Mouse (Mus musculus): ENCODE measurements around the gene Ptk6. TPM values are rescaled to one million over a fixed set of nuclear protein-coding genes. Genes with fewer than 3 reads are reported as not detected.

The Ptk6 gene
- polyA plus RNA-seq, 1 experiment from 2014 or later = not detected

DNA sequence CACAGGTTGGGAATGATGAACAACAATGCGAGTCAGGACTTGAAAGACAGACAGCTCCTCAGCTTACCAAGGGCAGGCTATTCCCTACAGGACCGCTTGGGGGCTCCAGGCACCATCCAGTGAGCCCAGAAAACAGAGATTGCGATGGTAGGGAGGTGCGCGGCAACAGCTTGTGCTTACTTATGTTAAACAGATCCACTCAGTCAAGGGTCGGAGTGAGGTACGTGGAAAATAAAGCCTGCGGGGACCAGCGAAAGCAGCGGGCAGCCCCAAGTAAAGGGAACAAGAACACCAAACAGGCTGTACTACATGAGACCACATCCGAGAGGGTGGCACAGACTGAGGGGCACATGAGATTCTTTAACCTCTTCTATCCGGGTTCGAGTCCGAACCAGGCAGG, 16.0 kb downstream of the Ptk6 start:
- peak overlapping the region; percentile 90 for H3K27ac ChIP-seq (ENCODE audit: low read length)
- ATAC-seq (ENCODE audit: low FRiP score, low TSS enrichment) = peak; percentile 87
- H3K4me2 ChIP-seq (replicated peaks; ENCODE audit: low read depth, low read length) = peak overlapping the region; percentile 91
- peak overlapping the region; percentile 86 for H3K9ac ChIP-seq (replicated peaks; ENCODE audit: low read length)
- 0% methylated on average over 14 of the region's 14 CpGs for WGBS
- H3K4me1 ChIP-seq (ENCODE audit: insufficient read depth, low read length) = peaks cover 7% of the 10 kb centered on the region
- H3K4me3 ChIP-seq (ENCODE audit: low read length) = peak overlapping the region; percentile 71
- no peaks in the 10 kb centered on the region for H3K9me3 ChIP-seq (ENCODE audit: low read length)
- peaks cover 6% of the 10 kb centered on the region; the same call in 1 of the 2 replicates for H3K36me3 ChIP-seq (ENCODE audit: insufficient read depth, low read length)
- no peaks in the 10 kb centered on the region for H3K27me3 ChIP-seq (ENCODE audit: insufficient read depth, low read length)

- no peak for ATAC-seq (ENCODE audit: low FRiP score, low TSS enrichment)
- H3K4me2 ChIP-seq (replicated peaks; ENCODE audit: low read depth, low read length) = no peak overlapping the region
- 67% methylated on average over 6 of the region's 6 CpGs for WGBS
- H3K27ac ChIP-seq (ENCODE audit: low read length) = no peak overlapping the region
- no peaks in the 10 kb centered on the region for H3K9me3 ChIP-seq (ENCODE audit: low read length)
- H3K36me3 ChIP-seq (ENCODE audit: insufficient read depth, low read length) = no peaks in the 10 kb centered on the region
- no peak overlapping the region for H3K9ac ChIP-seq (replicated peaks; ENCODE audit: low read length)
- no peaks in the 10 kb centered on the region for H3K4me1 ChIP-seq (ENCODE audit: insufficient read depth, low read length)
- no peaks in the 10 kb centered on the region for H3K27me3 ChIP-seq (ENCODE audit: insufficient read depth, low read length)
- H3K4me3 ChIP-seq (ENCODE audit: low read length) = no peak overlapping the region
Measured at GRCm38 (mm10) chr2:181180898-181181297, 21.7 kb downstream of the Ptk6 start.

- Histone ChIP-seq H3K9ac (replicated peaks; ENCODE audit: low read length) (no peak overlapping the region), H3K36me3 (ENCODE audit: insufficient read depth, low read length) (no peaks in the 10 kb centered on the region), H3K4me2 (replicated peaks; ENCODE audit: low read depth, low read length) (no peak overlapping the region), H3K4me3 (ENCODE audit: low read length) (no peak overlapping the region), H3K4me1 (ENCODE audit: insufficient read depth, low read length) (no peaks in the 10 kb centered on the region), H3K9me3 (ENCODE audit: low read length) (no peaks in the 10 kb centered on the region), H3K27me3 (ENCODE audit: insufficient read depth, low read length) (no peaks in the 10 kb centered on the region), H3K27ac (ENCODE audit: low read length) (no peak overlapping the region)
- WGBS = 84% methylated on average over 5 of the region's 5 CpGs
- no peak for ATAC-seq (ENCODE audit: low FRiP score, low TSS enrichment)
Measured at GRCm38 (mm10) chr2:181178471-181178870, 24.1 kb downstream of the Ptk6 start.

GRCm38 (mm10) chr2:181178015-181178414, 24.6 kb downstream of the Ptk6 start:
- no peak for ATAC-seq (ENCODE audit: low FRiP score, low TSS enrichment)
- H3K27me3 ChIP-seq (ENCODE audit: insufficient read depth, low read length) = no peaks in the 10 kb centered on the region
- no peak overlapping the region for H3K27ac ChIP-seq (ENCODE audit: low read length)
- H3K4me3 ChIP-seq (ENCODE audit: low read length) = no peak overlapping the region
- no peak overlapping the region for H3K9ac ChIP-seq (replicated peaks; ENCODE audit: low read length)
- H3K36me3 ChIP-seq (ENCODE audit: insufficient read depth, low read length) = no peaks in the 10 kb centered on the region
- H3K4me2 ChIP-seq (replicated peaks; ENCODE audit: low read depth, low read length) = no peak overlapping the region
- H3K4me1 ChIP-seq (ENCODE audit: insufficient read depth, low read length) = no peaks in the 10 kb centered on the region
- H3K9me3 ChIP-seq (ENCODE audit: low read length) = no peaks in the 10 kb centered on the region
- WGBS = 82% methylated on average over 3 of the region's 3 CpGs

GRCm38 (mm10) chr2:181174646-181175045, 27.9 kb downstream of the Ptk6 start:
- H3K36me3 ChIP-seq (ENCODE audit: insufficient read depth, low read length) = no peaks in the 10 kb centered on the region
- no peak overlapping the region for H3K9ac ChIP-seq (replicated peaks; ENCODE audit: low read length)
- no peak overlapping the region for H3K4me2 ChIP-seq (replicated peaks; ENCODE audit: low read depth, low read length)
- no peak overlapping the region for H3K27ac ChIP-seq (ENCODE audit: low read length)
- no peaks in the 10 kb centered on the region for H3K4me1 ChIP-seq (ENCODE audit: insufficient read depth, low read length)
- H3K4me3 ChIP-seq (ENCODE audit: low read length) = no peak overlapping the region
- no peaks in the 10 kb centered on the region; the same call in 1 of the 2 replicates for H3K9me3 ChIP-seq (ENCODE audit: low read length)
- ATAC-seq (ENCODE audit: low FRiP score, low TSS enrichment) = no peak
- WGBS = 82% methylated on average over 3 of the region's 3 CpGs
- no peaks in the 10 kb centered on the region for H3K27me3 ChIP-seq (ENCODE audit: insufficient read depth, low read length)

GRCm38 (mm10) chr2:181166469-181166868, 36.1 kb downstream of the Ptk6 start:
- 84% methylated on average over 5 of the region's 5 CpGs for WGBS
- H3K27me3 ChIP-seq (ENCODE audit: insufficient read depth, low read length) = 0 out of 2 replicates have a peak, but pooled peaks cover 5% of the 10 kb centered on the region
- ATAC-seq (ENCODE audit: low FRiP score, low TSS enrichment) = no peak
- H3K4me2 ChIP-seq (replicated peaks; ENCODE audit: low read depth, low read length) = no peak overlapping the region
- no peaks in the 10 kb centered on the region for H3K4me1 ChIP-seq (ENCODE audit: insufficient read depth, low read length)
- H3K9me3 ChIP-seq (ENCODE audit: low read length) = no peaks in the 10 kb centered on the region; the same call in 1 of the 2 replicates
- no peaks in the 10 kb centered on the region for H3K36me3 ChIP-seq (ENCODE audit: insufficient read depth, low read length)
- H3K4me3 ChIP-seq (ENCODE audit: low read length) = no peak overlapping the region
- no peak overlapping the region for H3K9ac ChIP-seq (replicated peaks; ENCODE audit: low read length)
- no peak overlapping the region for H3K27ac ChIP-seq (ENCODE audit: low read length)

DNA sequence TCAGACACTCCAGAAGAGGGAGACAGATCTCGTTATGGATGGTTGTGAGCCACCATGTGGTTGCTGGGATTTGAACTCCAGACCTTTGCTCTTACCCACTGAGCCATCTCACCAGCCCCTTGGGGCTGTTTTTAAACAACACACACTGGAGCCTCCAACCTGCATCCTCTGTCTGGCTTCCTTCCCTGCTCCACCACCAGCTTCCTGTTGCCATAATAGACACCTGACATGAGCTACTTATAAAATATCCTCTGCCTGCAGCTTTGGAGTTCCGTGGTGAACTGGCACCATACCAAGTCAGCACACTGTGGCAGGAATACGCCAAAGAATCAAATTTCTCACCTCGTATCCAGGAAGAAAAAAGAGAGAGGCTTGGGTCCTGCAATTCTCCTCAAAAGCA, 41.8 kb downstream of the Ptk6 start:
- ATAC-seq (ENCODE audit: low FRiP score, low TSS enrichment) = no peak
- Histone ChIP-seq H3K4me1 (ENCODE audit: insufficient read depth, low read length) (no peaks in the 10 kb centered on the region), H3K9ac (replicated peaks; ENCODE audit: low read length) (no peak overlapping the region), H3K9me3 (ENCODE audit: low read length) (no peaks in the 10 kb centered on the region), H3K27ac (ENCODE audit: low read length) (no peak overlapping the region), H3K27me3 (ENCODE audit: insufficient read depth, low read length) (peaks cover 25% of the 10 kb centered on the region), H3K4me3 (ENCODE audit: low read length) (no peak overlapping the region), H3K36me3 (ENCODE audit: insufficient read depth, low read length) (no peaks in the 10 kb centered on the region), H3K4me2 (replicated peaks; ENCODE audit: low read depth, low read length) (no peak overlapping the region)
- WGBS = 56% methylated on average over 4 of the region's 4 CpGs

DNA sequence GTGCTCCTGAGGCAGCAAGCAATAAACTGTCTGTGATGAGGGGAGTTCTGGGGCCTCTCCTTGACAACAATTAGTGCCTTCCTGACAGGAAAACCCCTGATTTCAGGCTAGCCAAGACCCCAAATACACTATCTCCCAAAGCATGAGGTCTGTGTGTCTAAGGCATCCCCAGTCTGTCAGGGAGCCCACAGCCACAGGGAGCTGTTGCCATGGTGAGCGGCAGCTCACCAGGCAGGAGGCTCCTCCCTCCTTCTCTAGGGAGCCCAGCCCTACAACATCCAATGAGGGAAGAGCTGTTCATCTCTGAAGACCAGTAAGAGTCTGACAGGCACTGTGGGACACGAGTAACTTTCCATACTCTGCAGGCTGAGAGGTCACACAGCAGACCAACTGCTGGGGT, 42.8 kb downstream of the Ptk6 start:
- Histone ChIP-seq H3K4me1 (ENCODE audit: insufficient read depth, low read length) (no peaks in the 10 kb centered on the region), H3K36me3 (ENCODE audit: insufficient read depth, low read length) (no peaks in the 10 kb centered on the region), H3K27me3 (ENCODE audit: insufficient read depth, low read length) (peaks cover 36% of the 10 kb centered on the region), H3K4me3 (ENCODE audit: low read length) (no peak overlapping the region), H3K9me3 (ENCODE audit: low read length) (no peaks in the 10 kb centered on the region), H3K27ac (ENCODE audit: low read length) (no peak overlapping the region), H3K4me2 (replicated peaks; ENCODE audit: low read depth, low read length) (no peak overlapping the region), H3K9ac (replicated peaks; ENCODE audit: low read length) (no peak overlapping the region)
- peak; percentile 49 for ATAC-seq (ENCODE audit: low FRiP score, low TSS enrichment)
- 6% methylated on average over 2 of the region's 2 CpGs for WGBS

GRCm38 (mm10) chr2:181159091-181159514, 43.5 kb downstream of the Ptk6 start:
- Histone ChIP-seq H3K27ac (ENCODE audit: low read length) (no peak overlapping the region), H3K27me3 (ENCODE audit: insufficient read depth, low read length) (peaks cover 37% of the 10 kb centered on the region), H3K4me2 (replicated peaks; ENCODE audit: low read depth, low read length) (no peak overlapping the region), H3K9ac (replicated peaks; ENCODE audit: low read length) (no peak overlapping the region), H3K9me3 (ENCODE audit: low read length) (no peaks in the 10 kb centered on the region), H3K4me3 (ENCODE audit: low read length) (no peak overlapping the region), H3K4me1 (ENCODE audit: insufficient read depth, low read length) (no peaks in the 10 kb centered on the region), H3K36me3 (ENCODE audit: insufficient read depth, low read length) (no peaks in the 10 kb centered on the region)
- ATAC-seq (ENCODE audit: low FRiP score, low TSS enrichment) = no peak
- WGBS = 45% methylated on average over 7 of the region's 7 CpGs

DNA sequence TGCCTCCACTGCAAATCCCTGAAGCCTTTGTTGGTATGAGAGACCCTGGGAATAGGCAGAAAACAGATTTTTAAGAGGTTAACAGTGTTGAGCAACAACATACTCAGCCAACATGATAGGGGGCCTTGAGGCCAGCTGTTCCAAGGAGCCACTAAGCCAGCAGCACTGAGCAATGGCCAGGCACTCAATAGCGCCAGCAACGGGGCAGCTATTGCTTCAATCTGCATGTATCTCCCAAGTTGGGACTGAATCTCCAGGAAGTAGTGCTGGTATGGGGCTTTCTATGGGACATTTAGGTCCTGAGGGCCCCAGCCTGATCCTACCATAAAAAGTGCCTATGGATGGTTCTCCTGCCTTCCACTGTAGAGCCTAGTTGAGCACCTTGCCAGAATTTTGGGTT, 44.1 kb downstream of the Ptk6 start:
- H3K4me3 ChIP-seq (ENCODE audit: low read length) = no peak overlapping the region
- 93% methylated on average over 2 of the region's 2 CpGs for WGBS
- no peak overlapping the region for H3K4me2 ChIP-seq (replicated peaks; ENCODE audit: low read depth, low read length)
- H3K4me1 ChIP-seq (ENCODE audit: insufficient read depth, low read length) = no peaks in the 10 kb centered on the region
- H3K9me3 ChIP-seq (ENCODE audit: low read length) = no peaks in the 10 kb centered on the region
- H3K27ac ChIP-seq (ENCODE audit: low read length) = no peak overlapping the region
- peaks cover 37% of the 10 kb centered on the region for H3K27me3 ChIP-seq (ENCODE audit: insufficient read depth, low read length)
- no peak overlapping the region for H3K9ac ChIP-seq (replicated peaks; ENCODE audit: low read length)
- ATAC-seq (ENCODE audit: low FRiP score, low TSS enrichment) = no peak
- no peaks in the 10 kb centered on the region for H3K36me3 ChIP-seq (ENCODE audit: insufficient read depth, low read length)
